Mouse (Mus musculus) ovary, postnatal 14 days (tissue): ENCODE measurements around the gene Itgbl1.
"Not testable (repeated sequence)": the region's sequence is repeated elsewhere in the genome, so short reads cannot be mapped to it uniquely, and the experiment has no call there.

Source experiments
- DNase-seq: peaks from one replicate; pipeline ENCODE4 v3.0.0; 2022; ENCODE audit warnings: low spot score

Itgbl1 gene

DNA sequence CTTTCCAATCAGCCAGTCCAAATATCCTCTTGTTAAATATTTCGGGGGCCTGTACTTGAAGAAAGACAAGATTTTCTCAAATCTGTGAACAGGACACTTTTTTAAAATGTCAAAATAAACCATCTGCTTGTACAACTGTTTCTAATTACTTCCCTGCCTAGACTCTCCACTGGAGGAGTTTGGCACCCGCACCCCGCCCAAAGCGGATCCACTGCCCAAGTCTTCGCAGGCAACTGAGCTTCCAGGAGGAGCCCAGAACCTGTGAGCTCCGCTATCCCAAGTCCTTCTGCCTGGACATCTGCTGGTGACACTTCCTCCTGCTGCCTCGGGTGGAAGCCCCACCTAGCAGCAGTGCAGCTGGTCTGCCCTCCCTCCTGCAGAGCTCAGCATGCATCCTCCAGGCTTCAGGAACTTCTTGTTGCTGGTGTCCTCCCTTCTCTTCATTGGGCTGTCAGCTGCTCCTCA is at the start of gene Itgbl1:
Gene Itgbl1 (plus strand): TSS at position 51 of the 465 bp plus-strand sequence.
- DNase-seq, result no peak

DNA sequence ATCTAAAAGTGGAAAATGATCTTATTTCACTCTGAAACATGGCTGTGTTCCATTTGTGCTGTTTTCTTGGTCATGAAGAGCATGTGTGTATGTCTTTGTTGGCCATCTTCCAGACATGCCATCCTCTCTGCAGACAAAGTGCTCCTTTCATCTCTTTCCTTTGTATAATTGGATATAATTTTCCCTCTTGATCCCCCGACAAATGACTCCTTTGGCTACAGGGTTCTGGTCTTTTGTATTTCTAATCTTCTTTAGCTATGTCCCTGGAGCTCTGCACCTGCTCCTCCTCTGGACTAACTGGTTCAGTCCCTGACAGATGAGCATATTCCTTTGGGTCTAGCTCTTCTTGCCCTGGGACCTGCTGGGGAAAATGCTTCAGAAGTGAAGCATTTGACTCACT is 36.8 kb upstream of the Itgbl1 start:
- DNase-seq, result no peak

DNA sequence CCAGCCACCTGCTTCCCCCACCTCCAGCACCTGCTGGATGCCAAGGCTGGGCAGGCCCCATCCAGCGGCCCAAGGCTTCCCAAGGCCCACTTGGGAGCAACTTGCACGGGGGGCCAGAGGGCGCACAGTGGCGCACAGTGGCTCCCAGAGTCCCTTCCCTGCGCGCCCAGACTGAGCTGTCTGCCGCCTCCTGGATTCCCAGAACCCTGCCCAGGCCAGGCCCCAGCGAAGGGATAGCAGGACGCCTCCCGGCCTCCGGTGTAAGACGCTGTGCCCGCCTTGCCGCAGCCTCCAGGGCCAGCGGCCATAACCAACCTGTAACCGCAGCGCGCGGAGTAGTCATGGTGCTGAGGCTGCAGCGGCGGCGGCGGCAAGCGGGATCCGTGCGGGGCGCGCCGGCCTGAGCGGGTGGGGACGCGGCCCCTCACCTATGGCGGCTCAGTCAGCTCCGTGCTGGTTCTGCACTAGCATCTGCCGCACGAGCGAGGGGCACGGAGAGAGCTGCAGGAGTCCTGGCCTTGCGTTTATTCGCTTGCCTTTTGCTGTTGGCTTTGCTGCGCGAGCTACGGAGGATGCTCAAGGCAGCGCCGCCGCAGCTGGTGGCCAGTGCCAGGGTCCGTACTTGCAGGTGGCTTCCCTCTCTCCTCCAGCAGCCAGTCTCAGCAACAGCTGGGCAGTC is 33.1 kb upstream of the Itgbl1 start, which contains the start of gene Nalcn:
Gene Nalcn (minus strand): TSS at position 644 of the 679 bp plus-strand sequence.
- no peak for DNase-seq

DNA sequence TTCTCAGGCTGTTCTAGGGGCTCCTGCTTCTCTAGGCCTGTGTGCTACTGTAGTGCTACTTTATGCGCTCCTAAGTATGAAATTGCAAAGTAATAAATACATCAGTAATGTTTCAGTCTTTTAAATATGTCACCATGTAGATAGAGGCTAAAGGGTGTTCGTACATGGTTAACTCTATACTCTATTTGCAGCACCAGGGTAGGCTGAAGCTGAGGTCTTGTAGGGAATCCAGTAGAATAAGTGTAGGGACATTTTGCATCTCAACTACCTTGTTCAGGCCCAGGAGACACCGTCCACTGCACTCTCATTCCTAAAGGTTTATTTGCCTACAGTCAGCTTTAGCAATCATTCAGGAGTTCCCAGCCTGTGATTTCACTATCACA is 32.6 kb upstream of the Itgbl1 start:
- no peak for DNase-seq

DNA sequence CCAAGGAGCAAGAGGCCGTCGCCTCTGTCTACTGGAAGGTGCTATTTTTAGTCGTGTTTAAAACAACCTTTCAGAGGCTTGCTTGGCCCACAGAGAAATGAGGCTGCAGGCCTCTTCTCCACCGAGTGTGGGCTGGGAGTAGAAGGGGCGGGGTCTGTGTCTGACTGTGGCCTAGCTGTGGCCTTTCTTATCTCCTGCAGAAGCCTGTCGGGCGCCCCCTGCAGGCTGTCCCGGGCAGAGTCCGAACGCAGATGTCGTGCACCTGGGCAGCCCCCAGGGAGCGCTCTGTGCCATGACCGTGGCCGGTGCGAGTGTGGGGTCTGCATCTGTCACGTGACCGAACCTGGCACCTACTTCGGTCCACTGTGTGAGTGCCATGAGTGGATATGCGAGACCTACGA is 1.3 kb downstream of the Itgbl1 start:
- peak; percentile 12 for DNase-seq

DNA sequence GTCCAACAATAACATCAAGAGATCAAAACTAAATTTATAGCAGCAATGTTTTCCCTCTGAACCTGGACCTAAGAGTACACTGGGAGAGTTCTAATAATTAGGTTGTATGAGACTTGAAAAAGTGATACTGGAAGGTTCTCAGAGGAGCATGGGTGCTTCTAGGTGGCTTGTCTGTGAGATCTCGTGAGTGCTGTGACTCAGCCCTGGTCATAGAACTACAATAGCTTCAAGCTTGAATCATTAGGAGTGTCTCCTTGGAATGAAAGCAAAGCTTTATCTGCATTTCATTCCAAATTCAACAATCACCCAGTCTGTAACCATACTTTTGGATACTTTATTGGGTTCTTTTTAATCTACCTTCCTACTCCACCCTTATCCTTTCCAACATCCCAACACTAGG is 2.6 kb downstream of the Itgbl1 start:
- no peak for DNase-seq

DNA sequence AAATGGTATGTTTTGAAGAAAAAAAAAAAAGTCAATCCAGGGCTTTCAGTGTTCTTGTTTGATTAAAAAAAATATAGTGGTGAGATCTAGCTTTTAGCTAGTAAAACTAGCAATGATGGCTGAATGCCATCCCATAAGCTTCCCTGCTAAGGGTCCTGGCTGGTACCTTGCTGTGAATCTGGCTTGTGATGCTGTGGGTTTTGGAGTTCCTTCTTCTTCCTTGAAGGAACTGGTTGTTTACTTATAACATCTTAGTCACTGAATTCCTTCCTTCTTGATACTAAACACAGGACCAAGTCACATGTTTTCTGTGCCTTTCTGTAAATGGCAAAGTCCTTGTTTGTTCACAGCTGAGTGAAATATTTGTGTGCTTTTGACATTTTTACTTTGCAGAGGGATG is 3.4 kb downstream of the Itgbl1 start:
- no peak for DNase-seq

DNA sequence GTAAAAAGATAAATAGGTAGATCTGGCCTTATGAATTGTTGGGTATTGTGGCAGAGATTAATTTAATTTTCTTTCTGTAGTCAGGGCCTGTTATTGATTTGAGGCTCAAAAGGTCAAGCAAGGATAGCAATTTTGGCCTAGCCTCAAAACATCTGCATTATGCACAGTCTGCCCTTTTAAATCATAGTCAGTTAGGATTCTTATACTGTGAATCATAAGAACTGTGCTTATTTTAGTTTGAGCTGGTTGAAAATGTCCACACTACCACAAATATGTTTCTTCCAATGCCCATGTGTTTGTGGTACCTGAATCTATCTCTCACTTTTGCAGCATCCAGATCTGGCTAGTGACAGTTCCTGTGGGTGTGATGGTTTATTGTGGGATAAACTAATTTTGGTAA is 4.7 kb downstream of the Itgbl1 start:
- DNase-seq, result no peak

DNA sequence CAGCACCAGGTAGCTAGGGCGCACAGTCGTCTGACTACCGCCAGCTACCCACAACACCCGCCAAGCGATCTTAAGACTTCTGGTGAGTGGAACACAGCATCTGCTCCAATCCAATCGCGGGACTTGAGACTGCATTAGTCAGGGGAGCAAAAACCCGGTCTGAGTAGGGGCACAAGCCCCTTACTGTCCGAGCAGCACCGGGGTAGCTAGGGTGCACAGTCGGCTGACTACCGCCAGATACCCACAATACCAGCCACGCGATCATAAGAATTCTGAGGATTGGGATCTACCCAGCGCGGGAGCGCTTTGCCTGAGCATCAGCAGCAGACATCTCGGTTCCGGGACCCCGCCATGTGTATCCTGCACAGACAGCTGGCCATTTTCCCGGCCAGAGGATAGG is 11.3 kb downstream of the Itgbl1 start:
- not testable (repeated sequence) for DNase-seq

DNA sequence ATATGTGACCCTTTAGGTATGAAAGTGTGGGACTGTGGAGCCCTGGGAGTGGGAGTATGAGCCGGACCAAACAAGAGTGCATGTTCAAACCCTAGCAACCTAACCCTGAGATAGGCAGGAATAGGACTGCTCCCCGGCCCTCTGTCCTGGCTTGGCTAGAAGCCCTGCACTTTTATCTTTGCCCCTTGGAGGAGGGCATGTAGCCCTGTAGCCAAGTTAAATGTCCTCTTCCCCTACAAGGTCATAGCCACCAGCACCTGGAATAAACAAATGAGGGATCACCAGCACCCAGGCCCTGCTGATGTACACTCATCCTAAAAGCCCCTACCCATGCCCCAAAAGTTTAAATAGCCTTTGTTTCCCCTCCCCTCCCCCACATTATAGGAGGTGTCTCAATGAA is 18.3 kb downstream of the Itgbl1 start:
- DNase-seq, result no peak

DNA sequence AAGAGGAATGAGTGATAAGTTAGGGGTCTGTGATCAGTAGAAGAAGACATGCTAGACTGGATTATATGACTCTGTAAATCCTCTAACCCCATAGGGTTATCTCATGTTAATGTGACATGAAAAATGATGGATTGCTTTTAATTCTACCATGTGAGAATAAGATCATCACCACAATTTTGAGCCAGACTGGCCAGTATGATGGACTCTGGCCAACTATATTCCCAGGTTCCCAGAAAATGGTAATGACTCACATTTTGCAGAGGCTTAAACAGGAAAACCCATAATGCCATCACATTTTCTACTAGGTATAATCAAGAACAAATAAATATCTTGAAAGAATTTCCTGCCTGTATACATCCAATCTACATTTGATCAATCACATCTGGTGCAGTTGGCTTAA is 55.0 kb downstream of the Itgbl1 start:
- no peak for DNase-seq

DNA sequence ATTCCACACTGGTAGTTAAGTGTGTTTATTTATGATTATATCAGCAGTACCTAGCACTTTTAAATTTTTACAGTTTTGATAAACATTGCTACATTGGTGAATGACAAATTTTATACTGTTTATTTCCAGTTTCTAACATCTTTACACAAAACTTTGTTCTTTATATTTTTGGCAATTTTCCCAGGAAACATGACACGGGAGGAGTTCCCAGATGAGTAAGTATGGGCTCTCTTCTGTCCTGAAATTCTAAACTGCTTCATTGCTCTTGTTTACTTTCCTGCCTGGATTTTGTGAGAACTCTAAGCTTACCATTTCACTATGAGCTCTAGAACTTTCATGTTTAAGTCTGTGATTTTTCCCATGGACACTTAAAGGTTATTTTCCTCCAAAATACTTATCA is 82.3 kb downstream of the Itgbl1 start:
- DNase-seq, result no peak

DNA sequence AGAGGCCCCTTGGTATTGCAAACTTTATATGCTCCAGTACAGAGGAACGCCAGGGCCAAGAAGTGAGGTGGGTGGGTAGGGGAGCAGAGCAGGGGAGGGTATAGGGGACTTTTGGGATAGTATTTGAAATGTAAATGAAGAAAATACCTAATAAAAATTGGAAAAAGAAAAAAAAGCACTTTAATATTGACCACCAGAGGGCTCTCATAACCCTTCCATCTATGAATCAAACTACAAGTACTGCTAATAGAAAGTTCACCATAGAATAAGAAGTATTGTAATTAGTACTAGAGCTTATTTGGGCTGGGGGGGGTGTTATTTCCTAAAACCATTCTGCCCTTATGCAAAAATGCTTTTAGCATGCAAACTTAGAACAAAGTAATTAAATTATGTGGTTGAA is 91.2 kb downstream of the Itgbl1 start:
- no peak for DNase-seq

DNA sequence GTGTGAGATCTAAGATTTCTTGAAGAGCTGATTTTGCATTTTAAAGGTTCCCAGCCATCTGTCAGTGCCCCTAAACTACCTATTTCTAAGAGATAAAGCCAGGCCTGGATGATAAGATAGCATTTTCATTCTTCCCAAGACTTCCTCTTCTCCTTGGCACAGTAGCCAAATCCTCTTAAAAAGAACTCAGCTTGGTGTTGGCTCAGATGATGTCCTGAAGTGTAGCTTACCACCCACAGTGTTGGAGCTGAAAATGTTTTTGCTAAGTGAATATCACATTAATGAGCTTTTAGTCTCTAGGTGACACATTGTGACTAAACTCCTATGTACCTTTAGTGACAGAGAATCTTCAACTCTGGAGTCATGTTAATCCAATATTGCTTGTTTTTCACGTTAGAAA is 99.8 kb downstream of the Itgbl1 start:
- no peak for DNase-seq

DNA sequence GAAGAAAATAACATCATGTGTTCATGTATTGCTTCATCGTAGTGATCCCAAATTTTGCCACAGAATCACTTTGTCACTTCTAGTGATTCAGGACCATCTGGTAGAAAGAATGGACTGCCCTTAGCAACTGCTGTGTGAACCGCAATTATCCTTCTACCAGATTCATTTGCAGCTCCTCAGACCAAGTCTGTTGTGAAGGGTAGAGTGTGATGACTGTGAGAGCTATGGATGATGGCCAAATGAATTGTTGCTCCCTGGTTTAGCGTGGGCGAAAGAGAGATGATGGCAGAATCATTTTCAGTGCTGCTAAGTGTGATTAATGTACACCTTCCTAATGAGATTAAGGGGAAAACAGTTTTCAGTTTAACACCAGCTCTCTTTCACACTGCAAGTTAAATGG is 100.3 kb downstream of the Itgbl1 start:
- DNase-seq, result no peak

DNA sequence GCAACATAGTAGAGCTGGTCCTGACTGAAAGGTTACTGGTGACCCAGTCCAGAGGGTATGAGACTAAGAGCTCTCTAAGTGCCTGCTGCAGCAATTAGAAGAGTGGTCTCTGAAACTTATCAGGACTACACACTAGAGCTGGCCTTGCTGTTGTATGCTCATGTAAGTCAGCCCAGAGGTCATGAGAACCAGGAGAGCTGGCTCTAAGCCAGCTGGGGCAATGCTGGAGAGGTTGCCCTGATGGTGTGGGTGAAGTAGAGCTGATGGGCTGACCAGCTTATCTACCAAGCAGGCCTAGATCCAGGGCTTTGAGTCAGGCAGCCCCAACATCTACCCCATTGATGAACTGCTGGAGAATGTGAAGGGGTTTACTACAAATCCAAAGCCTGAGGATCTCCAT is 142.0 kb downstream of the Itgbl1 start:
- no peak for DNase-seq

DNA sequence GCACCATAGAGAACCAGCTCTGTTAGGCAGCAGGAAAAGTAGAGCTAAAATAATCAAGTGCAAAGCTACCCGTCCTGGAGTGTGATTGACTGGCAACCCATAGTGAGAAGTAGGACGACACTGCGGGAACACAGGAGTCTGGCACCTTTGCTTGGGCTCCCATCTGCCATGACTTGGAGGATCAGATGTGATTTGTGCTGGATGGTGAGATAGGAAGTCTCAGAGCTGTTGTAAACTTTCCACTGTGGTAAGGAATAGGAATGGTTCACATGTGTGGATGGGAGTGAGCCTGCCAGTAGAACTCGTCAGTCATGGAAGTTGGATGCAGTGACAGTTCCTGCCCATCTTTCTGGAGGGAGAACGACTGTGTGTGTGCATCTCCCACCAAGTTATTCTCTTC is 177.9 kb downstream of the Itgbl1 start:
- DNase-seq, result no peak

DNA sequence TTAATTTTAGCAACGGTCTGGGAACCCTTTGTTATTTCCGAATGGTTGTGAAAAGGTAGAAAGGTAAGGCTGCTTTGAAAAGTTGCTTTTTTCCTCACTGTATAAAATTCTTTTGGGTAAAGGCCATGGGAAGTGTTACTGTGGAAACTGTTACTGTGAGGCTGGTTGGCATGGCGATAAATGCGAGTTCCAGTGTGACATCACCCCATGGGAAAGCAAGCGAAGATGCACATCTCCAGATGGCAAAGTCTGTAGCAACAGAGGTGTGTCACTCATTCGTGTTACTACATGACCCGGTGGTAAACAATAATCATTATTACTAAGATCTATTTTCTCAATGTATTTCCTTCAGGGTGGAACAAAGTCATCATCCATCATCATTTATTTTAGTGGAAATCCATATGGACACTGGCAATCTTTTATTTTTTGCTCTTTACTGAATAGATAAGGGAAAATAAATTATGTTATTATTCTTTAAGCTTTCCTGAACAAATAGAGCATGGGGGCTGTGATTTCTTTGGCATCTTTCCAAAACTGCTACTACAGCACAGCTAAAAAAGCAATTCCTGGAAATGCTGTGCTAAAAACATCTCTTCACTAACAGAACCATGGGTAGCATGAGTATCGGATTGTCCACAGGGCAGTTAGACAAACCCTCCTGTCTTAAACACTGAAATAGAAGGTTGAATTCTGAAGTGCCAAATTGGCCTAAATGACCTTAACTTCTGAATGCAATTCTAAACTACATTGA is 184.1 kb downstream of the Itgbl1 start:
- DNase-seq, result no peak

DNA sequence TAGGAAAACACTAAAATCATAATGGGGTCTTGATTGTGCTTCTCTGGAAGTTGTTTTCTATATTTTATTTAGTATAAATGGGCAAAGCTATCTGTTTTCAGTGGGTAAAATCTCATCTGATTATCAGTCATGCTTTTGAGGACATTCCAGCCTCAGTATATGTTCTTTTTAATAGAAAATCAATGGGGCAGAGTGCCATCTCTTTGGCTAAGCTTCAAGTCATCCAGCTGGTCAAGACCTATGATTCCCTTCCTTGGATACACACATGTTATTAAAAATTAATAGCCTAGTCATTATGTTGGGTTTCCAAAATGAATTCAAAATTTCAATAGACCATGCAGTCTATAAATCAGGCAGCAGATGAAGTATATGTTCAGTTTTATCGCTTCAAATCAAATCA is 204.8 kb downstream of the Itgbl1 start:
- no peak for DNase-seq

DNA sequence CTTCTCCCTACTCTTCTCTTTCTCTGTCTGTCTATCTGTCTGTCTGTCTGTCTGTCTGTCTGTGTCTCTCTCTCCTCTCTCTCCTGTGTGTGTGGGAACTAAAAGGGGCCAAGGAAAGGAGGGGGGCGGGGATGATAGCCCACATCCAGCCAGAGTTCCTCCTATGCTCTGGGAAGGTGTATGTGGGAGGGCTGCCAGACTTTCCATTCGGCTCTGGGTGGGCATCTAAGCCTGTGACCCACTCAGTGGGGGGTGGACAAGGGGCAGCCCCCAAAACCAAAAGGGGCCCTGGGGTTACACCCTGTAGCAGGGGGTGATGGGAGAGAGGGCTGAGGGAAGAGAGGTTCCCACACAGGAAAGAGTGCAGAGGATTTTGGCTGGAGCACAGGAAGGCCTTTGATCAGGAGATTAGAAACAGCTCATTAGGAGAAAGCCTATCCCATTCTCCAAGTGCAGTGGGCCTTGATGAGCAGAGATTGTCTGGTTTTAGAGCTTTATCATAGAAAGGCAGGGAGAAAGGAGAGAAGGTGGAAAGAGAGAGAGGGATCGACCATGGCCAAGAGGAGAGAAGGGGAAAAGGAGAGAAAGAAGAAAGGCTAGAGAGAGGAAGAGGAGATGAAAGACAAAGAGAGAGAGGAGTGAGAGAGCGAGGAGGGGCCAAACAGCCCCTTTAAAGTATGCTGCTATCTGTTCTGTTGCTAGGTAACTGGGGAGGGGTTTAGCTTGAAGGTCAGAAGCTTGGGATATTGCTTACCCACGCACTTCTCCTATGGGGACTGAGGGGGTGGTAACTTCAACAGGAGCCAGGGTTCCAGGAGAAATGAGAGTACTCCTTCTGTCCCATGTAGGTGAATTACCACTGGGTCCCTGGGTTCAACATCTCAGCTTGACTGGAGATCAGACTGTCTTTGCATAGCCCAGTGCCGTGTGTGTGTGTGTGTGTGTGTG is 206.3 kb downstream of the Itgbl1 start:
- DNase-seq, result no peak

DNA sequence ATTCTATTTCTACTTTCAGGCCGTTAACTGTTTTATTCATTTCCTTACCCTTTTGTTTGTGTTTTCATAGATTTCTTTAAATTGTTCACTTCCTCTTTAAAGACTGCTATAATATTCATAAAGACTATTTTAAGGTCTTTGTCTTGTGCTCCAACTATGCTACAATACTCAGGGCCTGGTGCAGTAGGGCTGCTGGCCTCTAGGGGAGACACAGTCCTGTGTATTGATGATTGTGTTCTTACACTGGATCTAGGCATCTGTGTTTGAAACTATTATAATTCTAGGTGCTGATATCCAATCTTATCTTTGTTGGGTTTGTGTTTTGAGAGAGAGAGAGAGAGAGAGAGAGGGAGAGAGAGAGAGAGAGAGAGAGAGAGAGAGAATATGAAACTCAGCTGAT is 268.1 kb downstream of the Itgbl1 start:
- DNase-seq, result no peak

DNA sequence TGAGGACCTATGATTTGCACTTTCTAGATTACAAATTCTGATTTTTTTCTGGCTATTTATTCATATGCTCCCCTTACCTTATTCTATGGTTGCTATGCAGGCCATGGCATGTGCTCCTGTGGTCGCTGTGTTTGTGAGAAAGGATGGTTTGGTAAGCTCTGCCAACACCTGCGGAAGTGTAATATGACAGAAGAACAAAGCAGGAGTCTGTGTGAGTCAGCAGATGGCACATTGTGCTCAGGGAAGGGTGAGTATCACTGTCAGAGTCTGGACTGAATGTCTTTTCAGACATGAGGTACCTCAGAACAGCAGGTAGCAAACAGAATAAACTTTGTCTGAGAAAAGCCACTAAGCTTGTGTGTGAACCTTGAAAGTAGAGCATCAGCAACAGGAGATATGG is 306.8 kb downstream of the Itgbl1 start:
- no peak for DNase-seq

DNA sequence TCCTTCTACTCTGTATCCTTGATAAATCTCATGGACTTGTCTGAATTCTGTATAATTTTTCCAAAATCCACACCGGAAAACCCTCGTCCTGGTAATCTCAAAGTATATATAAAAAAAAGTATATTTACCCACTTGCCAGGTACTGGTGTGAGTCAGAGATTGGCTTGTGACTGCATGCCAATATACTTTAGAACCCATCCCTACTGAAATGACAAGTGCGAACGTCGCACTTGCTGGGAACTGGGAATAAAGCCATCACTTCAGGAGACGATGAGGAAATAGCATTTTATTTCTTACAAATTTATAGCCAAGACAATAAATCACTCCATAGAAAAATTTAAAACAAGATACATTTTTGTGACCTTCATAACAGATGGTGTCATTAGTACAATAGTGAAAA is 308.2 kb downstream of the Itgbl1 start:
- DNase-seq, result no peak
